In genomic region chr11:118232314-118232831, GRCm38 (mm10) we compare ENCODE assay signal across 9 mouse cellular contexts. TPM values are rescaled to one million over a fixed set of nuclear protein-coding genes. Genes with fewer than 3 reads are reported as not detected.
A peak's percentile ranks its signal among the peaks of the same experiment; 100 is the strongest.
DNase-seq lines count a peak whose midpoint lies in the region; ATAC-seq and TF ChIP-seq lines count a peak whose summit lies in the region.
"Had no signal": no experiment of that assay in that cellular context is flagged by ENCODE, and none has a peak within 500 bp of the region (broad histone marks: within the 10 kb centered on the region; RNA-seq: fewer than 3 reads in every experiment).

No protein-coding gene starts in this region.

- no peak for TF ChIP-seq POLR2A in kidney, adult 2 months (IDR thresholded peaks at IDR 0.05; ENCODE audit: low read depth, low read length)

- H3K4me2 ChIP-seq in liver, embryonic 12.5 days: 0 out of 2 replicates have a peak overlapping the region, but pooled peaks have one; percentile 2

- peak; percentile 36 for DNase-seq in kidney, adult 2 months
- no peak for DNase-seq in kidney, adult 11 months
- DNase-seq in NIH3T3 (ENCODE audit: low read depth): peak; percentile 52
- DNase-seq in spleen, postnatal 36 days (ENCODE audit: low spot score in 2 of 2): peak; percentile 77 to 79
- DNase-seq in yolk sac, embryonic 10.5 days (ENCODE audit: low spot score): no peak

- no peaks in the 10 kb centered on the region for H3K27me3 ChIP-seq in kidney, adult 2 months (replicated peaks; ENCODE audit: control insufficient read depth, insufficient read depth, low read length)
- no peaks in the 10 kb centered on the region for H3K27me3 ChIP-seq in liver, embryonic 12.5 days (replicated peaks)

- no peaks in the 10 kb centered on the region for H3K9me3 ChIP-seq in liver, embryonic 12.5 days (replicated peaks)

- no peak overlapping the region for H3K27ac ChIP-seq in kidney, adult 2 months (ENCODE audit: insufficient read depth, low read depth, low read length)
- no peak overlapping the region for H3K27ac ChIP-seq in liver, embryonic 12.5 days

- peak; percentile 60; the same call in 1 of the 2 replicates for ATAC-seq in erythroid progenitor cell, adult 5-6 weeks (replicated peaks; ENCODE audit: low FRiP score, poor library complexity, severe bottlenecking)
- ATAC-seq in liver, embryonic 12.5 days: no peak
- ATAC-seq in frontal cortex, adult (ENCODE audit: low TSS enrichment): no peak

- WGBS in kidney, adult 2 months: 32% methylated on average over 7 of the region's 7 CpGs
- 29% methylated on average over 7 of the region's 7 CpGs for WGBS in liver, embryonic 12.5 days (ENCODE audit: insufficient replicate concordance)

- H3K9ac ChIP-seq in liver, embryonic 12.5 days: no peak overlapping the region

- H3K36me3 ChIP-seq in kidney, adult 2 months (ENCODE audit: control insufficient read depth, insufficient read depth, low read length): no peaks in the 10 kb centered on the region
- no peaks in the 10 kb centered on the region for H3K36me3 ChIP-seq in liver, embryonic 12.5 days

- TF ChIP-seq CTCF in kidney, adult 2 months (conservative IDR thresholded peaks at IDR 0.05; ENCODE audit: insufficient read depth, insufficient read length, low read depth, low read length): peak; percentile 62

- no peak overlapping the region for H3K4me3 ChIP-seq in kidney, adult 2 months (ENCODE audit: insufficient read depth, low read depth, low read length)
- H3K4me3 ChIP-seq in liver, embryonic 12.5 days: no peak overlapping the region
- H3K4me3 ChIP-seq: erythroblast, embryonic 14.5 days had no signal

- peaks cover 22% of the 10 kb centered on the region for H3K4me1 ChIP-seq in kidney, adult 2 months (ENCODE audit: control insufficient read depth, insufficient read depth, low read length)
- peaks cover 46% of the 10 kb centered on the region for H3K4me1 ChIP-seq in liver, embryonic 12.5 days

RNA-seq across cellular contexts. Expression of gene Cyth1, which starts 16.0 kb away (rescaled TPM):
- polyA plus RNA-seq in kidney, adult 2 months (2012; rRNA removed): 18.9 and 19.5 TPM in 2 replicates
- total RNA-seq in erythroid progenitor cell, adult 5-6 weeks (2015; ENCODE audit: low replicate concordance): 10.5 TPM in 2 replicates
- total RNA-seq in erythroid progenitor cell, adult 5-6 weeks (2017; ENCODE audit: low replicate concordance): 11.6 and 12.3 TPM in 2 replicates
- polyA plus RNA-seq in liver, embryonic 12.5 days (2016; fragmentation: Nextera tagmentation; extraction: Ambion mirVana): 4.7 and 5.4 TPM in 2 replicates

RNA-seq across cellular contexts. Expression of gene Usp36, which starts 57.7 kb away (rescaled TPM):
- polyA plus RNA-seq in kidney, adult 2 months (2012; rRNA removed): 11.2 and 12.3 TPM in 2 replicates
- total RNA-seq in erythroid progenitor cell, adult 5-6 weeks (2015; ENCODE audit: low replicate concordance): 1.4 and 2.9 TPM in 2 replicates
- 0.90 and 0.91 TPM in 2 replicates for total RNA-seq in erythroid progenitor cell, adult 5-6 weeks (2017; ENCODE audit: low replicate concordance)
- 12.5 and 14.3 TPM in 2 replicates for polyA plus RNA-seq in liver, embryonic 12.5 days (2016; fragmentation: Nextera tagmentation; extraction: Ambion mirVana)

Comparison
In these comparisons a context has a peak if more than half of its experiments do, and no peak if none do; other contexts are left out.
1. DNase-seq: peak in kidney, adult 2 months (single experiment), NIH3T3 (single experiment) and spleen, postnatal 36 days (2 of 2); none in kidney, adult 11 months (single experiment) and yolk sac, embryonic 10.5 days (single experiment).